Mouse (Mus musculus) cerebellum, adult 2 months (tissue): ENCODE data around the gene Tenm3.

Experiments
- CTCF ChIP-seq: fragments of 200-500 bp; IDR thresholded peaks from 2 replicates; pipeline ENCODE4 v1.5.1; 2011; ENCODE audit warnings: low read depth, mild to moderate bottlenecking, control low read depth, low read length, moderate library complexity, borderline replicate concordance; ENCODE audit not compliant: insufficient read depth
- POLR2A ChIP-seq: fragments of 200-500 bp; IDR thresholded peaks from 2 replicates; pipeline ENCODE4 v1.6.1; 2011; ENCODE audit warnings: low read length, control low read depth, borderline replicate concordance; ENCODE audit not compliant: insufficient read depth

DNA sequence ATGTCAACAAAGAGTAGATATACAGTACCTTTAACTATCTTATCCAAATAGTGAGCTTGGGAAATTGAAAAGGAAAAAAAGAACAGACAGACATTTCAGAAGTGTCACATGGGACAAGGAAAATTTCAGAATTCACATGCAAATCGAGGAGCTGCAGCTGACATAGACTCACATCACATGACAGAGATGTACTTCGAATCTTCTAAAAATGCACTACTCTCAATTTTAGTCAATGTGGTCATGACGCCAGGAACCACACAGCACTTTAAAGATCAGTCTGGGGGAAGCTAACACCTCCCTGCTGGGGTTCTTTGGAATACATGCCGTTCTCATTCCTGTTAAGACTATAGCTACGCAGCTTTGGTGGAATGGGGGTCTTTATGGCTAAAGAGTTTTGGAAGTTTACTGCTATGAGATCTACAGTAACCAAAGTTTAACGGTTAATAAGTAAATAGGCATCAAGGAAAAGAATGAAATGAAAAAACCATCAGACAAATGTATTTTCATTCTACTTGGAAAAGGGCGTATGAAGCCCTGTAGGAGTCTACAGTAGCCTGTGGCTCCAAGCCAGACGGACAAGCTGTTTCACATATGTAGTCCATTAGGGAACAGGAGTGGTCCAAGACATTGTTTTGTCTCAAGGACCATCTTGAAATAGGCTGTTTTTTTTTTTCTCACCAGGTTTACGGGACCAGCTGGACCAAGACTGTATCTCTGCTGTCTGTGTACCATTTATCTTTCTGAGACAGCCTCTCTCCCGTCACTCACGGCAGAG is 530.4 kb downstream of the Tenm3 start:
- TF ChIP-seq CTCF = no peak
- TF ChIP-seq POLR2A = no peak
